Mouse (Mus musculus) natural killer cell, adult 2 months (primary cell): ENCODE results near the gene Tac4.

Experiments used
- DNase-seq, 2 experiments: peaks; one replicate each; pipeline ENCODE4 v3.0.0; 2022; ENCODE audit warnings: low spot score in 2 of 2

Tac4 gene

DNA sequence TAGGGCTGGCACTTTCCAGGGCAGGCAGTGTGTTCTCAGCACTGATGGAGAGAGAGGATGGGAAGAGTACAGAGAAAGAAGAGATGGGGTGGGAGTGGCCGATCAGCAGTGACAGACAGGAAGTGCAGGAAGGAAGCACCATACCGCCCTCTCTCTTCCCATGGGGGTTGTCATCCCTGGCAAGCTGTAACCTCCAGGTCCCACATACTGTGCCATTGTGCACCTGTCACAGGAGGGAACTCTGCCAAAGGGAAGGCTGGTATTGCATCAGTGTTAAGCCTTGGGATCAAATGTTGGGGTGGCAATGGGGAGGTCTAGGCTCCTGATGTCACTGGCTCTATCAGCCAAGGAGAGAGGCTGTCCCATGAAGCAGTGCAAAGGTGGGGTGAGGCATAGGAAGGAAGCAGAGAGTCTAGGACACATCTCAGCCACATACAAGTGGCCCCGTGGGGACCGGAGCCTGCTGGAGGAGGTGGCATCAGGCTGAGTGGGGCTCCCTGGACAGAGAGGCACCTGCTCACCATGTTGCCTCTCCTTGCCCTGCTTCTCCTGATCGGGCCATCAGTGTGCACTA is at the start of gene Tac4:
Tac4 (plus strand) TSS at position 352 of the 574 bp plus-strand sequence.
- peak in 1 of 2 experiments; percentile 31 for DNase-seq

DNA sequence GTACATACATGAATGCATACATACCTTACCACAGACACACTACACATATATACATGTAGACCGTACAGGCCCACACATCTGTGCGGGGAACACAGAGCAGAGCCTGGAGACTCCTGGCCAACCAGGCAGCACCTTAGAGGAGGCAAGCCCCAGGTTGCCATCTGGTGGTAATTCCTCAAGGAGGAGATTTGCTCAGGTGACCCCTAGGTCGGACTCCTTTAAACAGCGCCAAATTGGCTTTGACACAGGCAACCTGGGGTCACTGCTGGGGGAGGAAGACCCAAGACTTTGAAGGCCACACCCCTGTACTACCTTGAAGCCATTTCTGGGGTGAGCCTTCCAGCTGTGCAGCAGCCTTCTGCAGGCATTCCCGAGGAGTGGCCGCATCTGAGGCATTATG is 47.7 kb upstream of the Tac4 start:
- DNase-seq: no peak

GRCm38 (mm10) chr11:95214305-95214704 is 47.0 kb upstream of the Tac4 start:
- no peak for DNase-seq

DNA sequence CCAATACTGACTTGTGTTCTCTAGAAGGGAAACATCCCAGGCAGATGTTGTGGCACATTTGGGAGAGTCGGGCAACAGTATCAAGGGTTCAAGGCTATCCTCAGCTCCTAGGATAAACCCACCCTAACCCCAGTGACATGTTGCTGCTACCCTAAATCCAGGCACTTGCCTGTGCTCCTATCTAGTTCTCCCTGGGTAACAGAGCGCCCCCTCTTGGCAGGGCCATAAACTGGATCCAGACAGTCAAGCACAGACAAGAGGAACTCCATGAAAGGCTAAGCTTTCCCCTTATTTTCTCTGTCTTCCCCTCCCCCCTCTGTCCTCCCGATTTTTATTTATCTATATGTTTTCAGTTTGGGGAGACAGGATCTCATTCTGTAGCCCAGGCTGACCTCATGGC is 45.1 kb upstream of the Tac4 start:
- no peak for DNase-seq

GRCm38 (mm10) chr11:95219111-95219510 is 42.2 kb upstream of the Tac4 start:
- no peak for DNase-seq

GRCm38 (mm10) chr11:95223473-95223872 is 37.9 kb upstream of the Tac4 start:
- no peak for DNase-seq

GRCm38 (mm10) chr11:95224124-95224893 is 37.0 kb upstream of the Tac4 start:
- DNase-seq: no peak

- no peak for DNase-seq
Measured at GRCm38 (mm10) chr11:95225448-95225847, 35.9 kb upstream of the Tac4 start.

DNA sequence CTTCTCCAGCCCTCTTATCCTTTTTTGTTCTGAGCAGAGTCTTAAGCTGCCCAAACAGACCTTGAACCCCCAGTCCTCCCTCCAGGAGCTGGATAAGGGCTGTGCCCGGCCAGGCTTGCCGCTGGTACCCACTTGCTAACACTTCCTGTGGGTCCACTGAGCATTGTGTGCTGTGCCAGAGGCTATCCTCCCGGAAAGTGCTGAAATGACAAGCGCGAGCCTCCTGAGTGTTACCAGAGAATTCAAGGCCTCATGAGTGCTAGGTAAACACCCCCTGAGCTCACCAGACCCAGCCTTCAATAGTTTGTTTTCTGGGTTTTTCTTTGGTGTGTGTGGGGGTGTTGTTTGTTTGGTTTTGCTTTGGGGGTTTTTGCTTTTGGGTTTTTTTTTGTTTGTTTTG is 33.9 kb upstream of the Tac4 start:
- no peak for DNase-seq

GRCm38 (mm10) chr11:95231688-95232328 is 29.5 kb upstream of the Tac4 start:
- peak; percentile 58 to 61 for DNase-seq

- no peak for DNase-seq
Measured at GRCm38 (mm10) chr11:95232329-95232696, 29.0 kb upstream of the Tac4 start.

DNA sequence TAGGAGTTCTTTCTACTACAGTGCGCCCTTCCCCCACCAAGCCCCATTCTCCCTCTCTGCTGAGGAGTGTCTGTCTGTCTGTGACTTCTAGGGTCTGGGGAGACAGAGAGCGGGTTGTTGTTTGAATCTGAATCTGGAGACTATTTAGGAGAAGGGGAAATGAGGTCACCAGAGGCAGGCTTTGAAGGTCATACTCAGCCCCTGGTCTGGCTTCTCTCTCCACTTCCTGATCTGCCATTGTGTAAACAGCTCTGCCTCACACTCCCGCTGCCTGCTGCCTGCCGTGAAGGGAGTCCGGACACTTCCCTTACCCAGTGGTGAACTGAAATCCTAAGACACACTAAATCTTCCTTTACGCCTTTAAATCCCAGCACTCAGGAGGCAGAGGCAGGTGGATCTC is 22.9 kb upstream of the Tac4 start:
- no peak for DNase-seq

- DNase-seq: no peak
Measured at GRCm38 (mm10) chr11:95242653-95243052, 18.7 kb upstream of the Tac4 start.

GRCm38 (mm10) chr11:95245456-95245855 is 15.9 kb upstream of the Tac4 start:
- no peak for DNase-seq

GRCm38 (mm10) chr11:95247065-95247464 is 14.3 kb upstream of the Tac4 start:
- DNase-seq: no peak

GRCm38 (mm10) chr11:95250110-95250509 is 11.2 kb upstream of the Tac4 start:
- DNase-seq: no peak

GRCm38 (mm10) chr11:95251295-95251694 is 10.0 kb upstream of the Tac4 start:
- peak; percentile 54 to 65 for DNase-seq

DNA sequence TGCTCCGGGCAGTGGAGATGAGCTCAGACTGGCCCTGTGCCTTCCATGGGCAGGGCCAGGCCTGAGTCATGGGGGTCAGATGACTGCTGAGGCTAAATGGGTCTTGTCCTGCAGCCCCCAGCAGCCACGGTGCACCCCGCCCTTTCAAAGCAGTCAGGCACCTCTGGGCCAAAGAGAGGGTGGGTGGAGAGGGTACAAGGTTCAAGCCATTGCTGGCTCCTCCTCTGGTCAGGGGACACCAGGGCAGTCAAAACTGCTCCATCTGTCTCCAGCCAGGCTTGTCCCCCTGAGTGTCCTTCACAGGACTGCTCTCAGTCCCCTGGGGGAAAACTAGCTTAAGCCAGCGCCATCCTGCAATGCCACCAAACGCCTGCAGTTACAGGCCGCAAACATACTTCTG is 9.2 kb upstream of the Tac4 start:
- no peak for DNase-seq

- no peak for DNase-seq
Measured at GRCm38 (mm10) chr11:95254165-95254564, 7.2 kb upstream of the Tac4 start.

- DNase-seq: no peak
Measured at GRCm38 (mm10) chr11:95255747-95256146, 5.6 kb upstream of the Tac4 start.

GRCm38 (mm10) chr11:95257930-95258329 is 3.4 kb upstream of the Tac4 start:
- no peak for DNase-seq

DNA sequence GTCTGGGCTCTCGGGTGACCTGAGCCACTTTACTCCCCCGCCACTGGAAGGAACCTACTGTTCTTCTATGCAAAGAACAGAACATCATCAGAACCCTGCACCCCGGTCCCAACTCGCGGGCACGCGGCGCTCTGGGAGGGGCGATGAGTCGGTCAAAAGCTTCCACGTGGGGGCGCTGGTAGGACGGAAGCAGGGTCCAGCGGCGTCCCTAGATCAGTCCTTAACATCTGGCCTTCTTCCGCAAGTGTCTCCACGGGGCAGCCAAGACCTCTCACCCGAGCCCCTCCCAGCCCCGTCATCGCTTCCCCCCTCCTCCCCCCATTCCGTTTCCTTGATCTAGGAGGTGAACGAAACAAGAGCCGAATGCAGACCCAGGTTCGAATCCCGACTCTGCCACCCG is 2.8 kb upstream of the Tac4 start:
- DNase-seq: peak; percentile 79 to 85
